ENCODE assay signal across 8 mouse cellular contexts in the genomic region with DNA sequence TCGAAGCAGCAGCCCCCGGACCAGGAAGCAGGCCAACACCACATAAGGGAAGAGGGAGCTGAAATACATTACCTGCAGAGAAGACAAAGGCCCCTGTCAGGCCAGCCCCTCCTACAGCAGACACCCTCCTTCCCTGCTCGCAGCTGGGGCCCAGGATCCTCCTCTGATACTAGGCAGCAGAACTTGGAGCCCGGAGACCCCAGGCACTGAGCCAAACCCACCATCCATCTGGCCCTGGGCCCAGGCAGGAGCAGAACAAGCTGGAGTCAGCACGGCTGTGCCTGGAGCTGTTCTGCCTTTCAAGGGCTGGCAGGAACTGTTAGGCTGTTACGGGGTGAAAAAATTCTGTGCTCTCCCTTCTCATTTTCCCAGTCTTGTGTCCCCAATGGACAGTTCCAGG. TPM values are rescaled to one million over a fixed set of nuclear protein-coding genes. Genes with fewer than 3 reads are reported as not detected.
A peak's percentile ranks its signal among the peaks of the same experiment; 100 is the strongest.
DNase-seq lines count a peak whose midpoint lies in the region; ATAC-seq and TF ChIP-seq lines count a peak whose summit lies in the region.

No protein-coding gene starts in this region.

- no peak for DNase-seq in heart, adult 8-10 months (ENCODE audit: low spot score)
- DNase-seq in brain, embryonic 14.5 days (ENCODE audit: low read depth), result peak; percentile 97
- peak; percentile 79 to 82 for DNase-seq in frontal cortex, postnatal 14 days (ENCODE audit: low spot score in 2 of 2)
- DNase-seq in telencephalon, adult 2 months (ENCODE audit: low read depth, low spot score), result peak; percentile 61

- H3K36me3 ChIP-seq in heart, embryonic 11.5 days (ENCODE audit: control insufficient read depth, insufficient read depth, low read length), result no peaks in the 10 kb centered on the region
- H3K36me3 ChIP-seq in kidney, embryonic 15.5 days, result no peaks in the 10 kb centered on the region

- 48% methylated on average over 6 of the region's 6 CpGs for WGBS in heart, embryonic 11.5 days (ENCODE audit: insufficient replicate concordance)
- 51% methylated on average over 6 of the region's 6 CpGs for WGBS in kidney, embryonic 15.5 days

- no peak overlapping the region for H3K9ac ChIP-seq in heart, embryonic 11.5 days (ENCODE audit: low read depth, low read length)
- H3K9ac ChIP-seq in kidney, embryonic 15.5 days, result no peak overlapping the region

- no peak for TF ChIP-seq CTCF in brain, embryonic 14.5 days (IDR thresholded peaks at IDR 0.05; ENCODE audit: borderline replicate concordance, extremely low read depth, insufficient read depth, insufficient read length)

- no peak for TF ChIP-seq POLR2A in brain, embryonic 14.5 days (IDR thresholded peaks at IDR 0.05; ENCODE audit: borderline replicate concordance, extremely low read depth, insufficient read depth, insufficient read length, poor library complexity, severe bottlenecking)

- no peak overlapping the region for H3K4me3 ChIP-seq in heart, embryonic 11.5 days (ENCODE audit: low read depth, low read length)
- no peak overlapping the region for H3K4me3 ChIP-seq in kidney, embryonic 15.5 days (replicated peaks)

- peaks cover 12% of the 10 kb centered on the region for H3K4me1 ChIP-seq in heart, embryonic 11.5 days (ENCODE audit: control insufficient read depth, insufficient read depth, low read length)
- H3K4me1 ChIP-seq in kidney, embryonic 15.5 days, result peaks cover 12% of the 10 kb centered on the region

- H3K27ac ChIP-seq in heart, embryonic 11.5 days (ENCODE audit: low read depth, low read length), result no peak overlapping the region
- H3K27ac ChIP-seq in kidney, embryonic 15.5 days, result 0 out of 2 replicates have a peak overlapping the region, but pooled peaks have one; percentile 5

- no peaks in the 10 kb centered on the region; the same call in 1 of the 2 replicates for H3K27me3 ChIP-seq in heart, embryonic 11.5 days (ENCODE audit: control insufficient read depth, insufficient read depth, low read length)
- peaks cover 8% of the 10 kb centered on the region; the same call in 1 of the 2 replicates for H3K27me3 ChIP-seq in kidney, embryonic 15.5 days

- H3K9me3 ChIP-seq in heart, embryonic 11.5 days (replicated peaks; ENCODE audit: control insufficient read depth, low read length), result no peaks in the 10 kb centered on the region
- no peaks in the 10 kb centered on the region for H3K9me3 ChIP-seq in kidney, embryonic 15.5 days (replicated peaks)

- ATAC-seq in heart, embryonic 11.5 days (replicated peaks; ENCODE audit: insufficient number of reproducible peaks, low FRiP score, low TSS enrichment), result 0 out of 2 replicates have a peak, but pooled peaks have one; percentile 36
- ATAC-seq in kidney, embryonic 15.5 days (replicated peaks; ENCODE audit: low FRiP score), result peak; percentile 62; the same call in 1 of the 2 replicates
- 0 out of 2 replicates have a peak, but pooled peaks have one; percentile 29 for ATAC-seq in megakaryocyte-erythroid progenitor cell, adult 5-6 weeks (replicated peaks; ENCODE audit: low FRiP score, low TSS enrichment, poor library complexity, severe bottlenecking)
- no peak for ATAC-seq in erythroblast, adult 5-6 weeks (replicated peaks; ENCODE audit: low FRiP score, poor library complexity, severe bottlenecking)

- no peak overlapping the region; the same call in 1 of the 2 replicates for H3K4me2 ChIP-seq in heart, embryonic 11.5 days
- no peak overlapping the region for H3K4me2 ChIP-seq in kidney, embryonic 15.5 days

RNA-seq across cellular contexts. Expression of gene Slc6a17, which starts 26.4 kb away (rescaled TPM):
- 3.3 and 4.0 TPM in 2 replicates for polyA plus RNA-seq in heart, embryonic 11.5 days (2014; fragmentation: Nextera tagmentation; extraction: Ambion mirVana)
- total RNA-seq in heart, adult 8-10 months (2022), result 1 to 10 TPM; 2.4 to 7.4 (median 4.8) TPM
- polyA plus RNA-seq in brain, embryonic 14.5 days (2012; rRNA removed), result 37.6 and 40.2 TPM in 2 replicates
- 3.3 and 3.6 TPM in 2 replicates for polyA plus RNA-seq in kidney, embryonic 15.5 days (2015; fragmentation: Nextera tagmentation; extraction: Ambion mirVana)
- not detected in 2 replicates for total RNA-seq in megakaryocyte-erythroid progenitor cell, adult 5-6 weeks (2014; fragmentation: Nextera tagmentation)
- total RNA-seq in megakaryocyte-erythroid progenitor cell, adult 5-6 weeks (2017), result not detected in 2 replicates
- not detected in 2 replicates for total RNA-seq in erythroblast, adult 5-6 weeks (2015; ENCODE audit: low replicate concordance)
- total RNA-seq in erythroblast, adult 5-6 weeks (2017; ENCODE audit: low replicate concordance), result not detected in 2 replicates

RNA-seq across cellular contexts. Expression of gene Kcnc4, which starts 32.1 kb away (rescaled TPM):
- polyA plus RNA-seq in heart, embryonic 11.5 days (2014; fragmentation: Nextera tagmentation; extraction: Ambion mirVana), result 0.17 and 0.18 TPM in 2 replicates
- total RNA-seq in heart, adult 8-10 months (2022), result under 1 TPM; 0.12 to 0.40 (median 0.31) TPM
- 8.9 and 13.3 TPM in 2 replicates for polyA plus RNA-seq in brain, embryonic 14.5 days (2012; rRNA removed)
- polyA plus RNA-seq in kidney, embryonic 15.5 days (2015; fragmentation: Nextera tagmentation; extraction: Ambion mirVana), result 0.26 and 0.31 TPM in 2 replicates
- not detected in 2 replicates for total RNA-seq in megakaryocyte-erythroid progenitor cell, adult 5-6 weeks (2014; fragmentation: Nextera tagmentation)
- total RNA-seq in megakaryocyte-erythroid progenitor cell, adult 5-6 weeks (2017), result not detected in 2 replicates
- not detected in 2 replicates for total RNA-seq in erythroblast, adult 5-6 weeks (2015; ENCODE audit: low replicate concordance)
- not detected in 2 replicates for total RNA-seq in erythroblast, adult 5-6 weeks (2017; ENCODE audit: low replicate concordance)
